Mouse (Mus musculus): Measurements from ENCODE around the gene Tmem132b. TPM values are rescaled to one million over a fixed set of nuclear protein-coding genes. Genes with fewer than 3 reads are reported as not detected.
A peak's percentile ranks its signal among the peaks of the same experiment; 100 is the strongest.
"Not testable (repeated sequence)": the region's sequence is repeated elsewhere in the genome, so short reads cannot be mapped to it uniquely, and the experiment has no call there.

Tmem132b gene
- polyA plus RNA-seq (2014; fragmentation: Nextera tagmentation; extraction: Ambion mirVana), result 0.70 and 0.74 TPM in 2 replicates

DNA sequence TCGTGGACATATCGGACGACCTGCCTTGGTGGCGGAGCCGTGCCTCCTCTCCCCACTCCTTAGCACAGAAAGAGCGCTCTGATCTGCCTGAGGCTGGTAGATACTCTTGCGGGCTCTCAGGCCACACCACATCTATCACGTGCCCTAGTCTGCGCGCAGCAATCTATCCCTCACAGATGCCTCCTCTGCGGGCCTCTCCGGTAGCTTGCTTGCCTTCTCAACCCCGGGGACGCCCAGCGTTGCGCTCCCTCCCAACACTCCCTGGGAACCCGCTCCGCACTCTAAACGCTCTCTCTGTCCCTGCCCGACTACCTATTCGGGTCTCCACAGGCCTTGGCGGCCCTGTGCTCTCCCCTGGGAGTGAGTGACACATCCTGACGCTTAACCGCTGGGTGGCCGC is at the start of gene Tmem132b:
Gene Tmem132b, plus strand, starts transcription at position 141 of the 400 bp plus-strand sequence.
- DNase-seq (ENCODE audit: low spot score), result peak; percentile 59
- H3K36me3 ChIP-seq (ENCODE audit: control insufficient read depth, insufficient read depth, low read length), result no peaks in the 10 kb centered on the region
- H3K4me1 ChIP-seq (replicated peaks; ENCODE audit: control insufficient read depth, insufficient read depth, low read length), result peaks cover 5% of the 10 kb centered on the region
- peak within 1 kb of the TSS; percentile 46 for H3K4me3 ChIP-seq (ENCODE audit: low read depth, low read length)
- 2% methylated on average over 23 of the region's 25 CpGs for WGBS
- H3K27me3 ChIP-seq (ENCODE audit: control insufficient read depth, insufficient read depth, low read length), result peaks cover 40% of the 10 kb centered on the region
- no peaks in the 10 kb centered on the region for H3K9me3 ChIP-seq (ENCODE audit: control insufficient read depth, low read length)
- H3K27ac ChIP-seq (ENCODE audit: low read depth, low read length), result no peak within 1 kb of the TSS
- H3K9ac ChIP-seq (ENCODE audit: low read depth, low read length), result peak within 1 kb of the TSS; percentile 49
- peak; percentile 39 for ATAC-seq (ENCODE audit: low FRiP score)
- peak within 1 kb of the TSS; percentile 70 for H3K4me2 ChIP-seq (replicated peaks; ENCODE audit: low read depth, low read length)

DNA sequence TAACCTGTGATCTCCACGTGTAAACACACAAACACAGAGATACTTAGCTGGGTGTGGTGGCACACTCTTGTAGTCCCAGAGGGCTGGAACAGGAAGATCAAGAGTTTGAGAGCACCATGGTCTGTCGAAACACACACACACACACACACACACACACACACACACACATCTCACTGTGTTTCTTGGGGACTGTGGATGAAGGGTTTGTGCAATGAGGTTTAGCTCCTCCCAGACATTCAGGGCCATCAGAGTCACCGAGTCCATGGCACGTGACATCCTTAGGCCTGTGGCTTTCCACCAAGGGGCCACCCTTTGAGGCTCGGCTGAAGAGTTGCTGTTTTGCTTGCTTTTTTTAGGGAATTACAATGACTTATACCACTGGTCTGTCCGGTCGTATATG is 49.1 kb upstream of the Tmem132b start:
- H3K27me3 ChIP-seq (ENCODE audit: control insufficient read depth, insufficient read depth, low read length), result no peaks in the 10 kb centered on the region
- no peaks in the 10 kb centered on the region for H3K9me3 ChIP-seq (ENCODE audit: control insufficient read depth, low read length)
- no peak overlapping the region for H3K4me2 ChIP-seq (replicated peaks; ENCODE audit: low read depth, low read length)
- H3K36me3 ChIP-seq (ENCODE audit: control insufficient read depth, insufficient read depth, low read length), result 0 out of 2 replicates have a peak, but pooled peaks cover 2% of the 10 kb centered on the region
- no peak overlapping the region for H3K27ac ChIP-seq (ENCODE audit: low read depth, low read length)
- no peaks in the 10 kb centered on the region; the same call in 1 of the 2 replicates for H3K4me1 ChIP-seq (replicated peaks; ENCODE audit: control insufficient read depth, insufficient read depth, low read length)
- H3K9ac ChIP-seq (ENCODE audit: low read depth, low read length), result no peak overlapping the region
- H3K4me3 ChIP-seq (ENCODE audit: low read depth, low read length), result no peak overlapping the region
- 94% methylated on average over 7 of the region's 7 CpGs for WGBS
- no peak for DNase-seq (ENCODE audit: low spot score)
- no peak for ATAC-seq (ENCODE audit: low FRiP score)

DNA sequence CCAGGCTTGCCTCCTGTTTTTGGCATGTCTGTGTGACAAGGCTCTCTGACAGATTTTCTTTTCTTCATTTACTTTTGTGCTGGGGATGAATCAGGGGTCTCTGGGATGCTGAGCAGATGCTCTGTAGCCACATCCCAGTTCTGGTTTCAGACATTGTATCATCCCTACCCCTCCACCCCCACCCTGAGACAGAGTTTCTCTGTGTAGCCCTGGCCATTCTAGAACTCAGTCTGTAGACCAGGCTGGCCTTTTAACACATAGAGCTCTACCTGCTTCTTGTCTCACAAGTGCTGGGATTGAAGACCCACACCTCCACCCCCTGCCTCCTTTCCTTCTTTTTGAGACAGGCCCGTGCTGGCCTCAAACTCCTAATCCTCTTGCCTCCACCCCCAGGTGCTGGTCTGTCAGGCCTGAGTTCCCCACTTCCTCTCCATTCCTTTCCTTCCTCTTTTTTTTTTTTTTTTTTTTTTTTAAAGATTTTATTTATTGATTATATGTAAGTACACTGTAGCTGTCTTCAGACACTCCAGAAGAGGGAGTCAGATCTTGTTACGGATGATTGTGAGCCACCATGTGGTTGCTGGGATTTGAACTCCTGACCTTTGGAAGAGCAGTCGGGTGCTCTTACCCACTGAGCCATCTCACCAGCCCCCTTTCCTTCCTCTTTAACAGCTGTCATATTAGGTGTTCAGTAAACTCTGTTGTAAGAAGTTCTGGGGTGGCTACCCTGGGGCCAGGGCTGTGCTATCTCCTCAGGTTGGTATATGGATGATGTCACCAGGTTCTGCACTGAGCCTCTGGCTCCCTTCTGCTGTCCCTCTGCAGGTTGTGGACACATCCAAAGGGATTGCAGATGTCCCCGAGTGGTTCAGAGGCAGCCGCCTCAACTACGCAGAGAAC is 47.6 kb upstream of the Tmem132b start:
- H3K36me3 ChIP-seq (ENCODE audit: control insufficient read depth, insufficient read depth, low read length), result 0 out of 2 replicates have a peak, but pooled peaks cover 5% of the 10 kb centered on the region
- H3K4me2 ChIP-seq (replicated peaks; ENCODE audit: low read depth, low read length), result no peak overlapping the region
- no peak overlapping the region for H3K9ac ChIP-seq (ENCODE audit: low read depth, low read length)
- no peaks in the 10 kb centered on the region for H3K27me3 ChIP-seq (ENCODE audit: control insufficient read depth, insufficient read depth, low read length)
- H3K9me3 ChIP-seq (ENCODE audit: control insufficient read depth, low read length), result no peaks in the 10 kb centered on the region
- 85% methylated on average over 5 of the region's 6 CpGs for WGBS
- H3K4me3 ChIP-seq (ENCODE audit: low read depth, low read length), result no peak overlapping the region
- DNase-seq (ENCODE audit: low spot score) (no peak), ATAC-seq (ENCODE audit: low FRiP score) (no peak)
- no peak overlapping the region for H3K27ac ChIP-seq (ENCODE audit: low read depth, low read length)
- peaks cover 2% of the 10 kb centered on the region; the same call in 1 of the 2 replicates for H3K4me1 ChIP-seq (replicated peaks; ENCODE audit: control insufficient read depth, insufficient read depth, low read length)

DNA sequence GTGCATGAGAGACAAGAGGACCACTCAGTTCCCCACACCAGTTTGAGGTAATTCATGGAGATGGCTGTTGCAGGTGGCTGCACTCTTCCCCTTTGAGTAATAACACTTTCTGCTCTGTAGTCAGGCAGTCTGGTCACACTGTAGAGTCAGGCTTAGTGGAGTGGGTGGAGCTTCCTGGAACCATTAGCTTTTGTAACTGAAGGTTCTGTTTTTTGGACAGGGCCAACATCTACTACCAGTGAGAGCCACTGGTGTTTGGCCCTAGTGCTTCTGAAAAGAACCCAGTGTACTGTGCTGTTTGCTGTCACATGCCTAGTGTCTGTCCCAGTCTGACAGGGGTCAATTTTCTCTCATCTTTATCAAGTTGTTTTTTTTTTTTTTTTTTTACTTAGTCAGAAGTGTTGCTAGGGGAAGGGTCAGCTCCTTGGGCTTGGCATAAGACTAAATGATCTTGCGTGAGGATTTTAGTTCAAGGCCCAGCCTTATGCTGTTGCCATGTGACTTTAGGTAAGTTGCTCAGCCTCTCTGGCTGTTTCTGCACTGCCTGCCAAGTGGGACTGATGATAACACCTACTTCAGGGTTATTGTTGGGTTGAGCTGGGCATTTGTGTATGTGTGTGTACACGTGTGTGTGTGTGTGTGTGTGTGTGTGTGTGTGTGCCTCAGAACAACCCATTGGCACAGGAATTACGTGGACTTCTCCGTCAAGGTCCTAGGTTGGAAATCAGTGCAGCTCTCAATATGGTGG is 46.4 kb upstream of the Tmem132b start:
- no peak overlapping the region for H3K4me2 ChIP-seq (replicated peaks; ENCODE audit: low read depth, low read length)
- ATAC-seq (ENCODE audit: low FRiP score), result no peak
- WGBS, result 94% methylated on average over 4 of the region's 4 CpGs

DNA sequence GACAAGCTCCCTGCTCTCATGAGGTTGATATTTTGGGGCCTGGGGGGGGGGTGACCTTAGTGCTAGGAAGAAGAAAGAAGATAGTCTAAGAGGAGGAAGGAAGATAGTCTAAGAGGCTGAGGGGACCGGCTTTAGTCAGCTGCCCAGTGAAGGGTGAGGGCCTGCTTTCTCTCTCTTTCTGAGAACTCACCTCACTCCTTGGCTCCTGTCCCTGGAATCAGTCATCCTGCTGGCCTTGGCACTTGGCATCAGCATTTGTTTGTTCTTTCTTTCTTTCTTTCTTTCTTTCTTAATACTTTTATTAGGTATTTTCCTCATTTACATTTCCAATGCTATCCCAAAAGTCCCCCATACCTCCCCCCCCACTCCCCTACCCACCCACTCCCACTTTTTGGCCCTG is 45.5 kb upstream of the Tmem132b start:
- H3K4me1 ChIP-seq (replicated peaks; ENCODE audit: control insufficient read depth, insufficient read depth, low read length), result peaks cover 2% of the 10 kb centered on the region; the same call in 1 of the 2 replicates
- H3K9me3 ChIP-seq (ENCODE audit: control insufficient read depth, low read length), result no peaks in the 10 kb centered on the region
- H3K4me3 ChIP-seq (ENCODE audit: low read depth, low read length), result no peak overlapping the region
- no peak overlapping the region for H3K9ac ChIP-seq (ENCODE audit: low read depth, low read length)
- WGBS, result 75% methylated on average over 1 of the region's 1 CpGs
- DNase-seq (ENCODE audit: low spot score), result no peak
- H3K36me3 ChIP-seq (ENCODE audit: control insufficient read depth, insufficient read depth, low read length), result 0 out of 2 replicates have a peak, but pooled peaks cover 8% of the 10 kb centered on the region
- no peak for ATAC-seq (ENCODE audit: low FRiP score)
- no peaks in the 10 kb centered on the region for H3K27me3 ChIP-seq (ENCODE audit: control insufficient read depth, insufficient read depth, low read length)
- no peak overlapping the region for H3K4me2 ChIP-seq (replicated peaks; ENCODE audit: low read depth, low read length)
- H3K27ac ChIP-seq (ENCODE audit: low read depth, low read length), result no peak overlapping the region

More for the DNA sequence above, 46.4 kb upstream of the Tmem132b start:
- Histone ChIP-seq H3K9ac (ENCODE audit: low read depth, low read length) (no peak overlapping the region), H3K4me1 (replicated peaks; ENCODE audit: control insufficient read depth, insufficient read depth, low read length) (peaks cover 2% of the 10 kb centered on the region; the same call in 1 of the 2 replicates), H3K27ac (ENCODE audit: low read depth, low read length) (no peak overlapping the region), H3K9me3 (ENCODE audit: control insufficient read depth, low read length) (no peaks in the 10 kb centered on the region), H3K27me3 (ENCODE audit: control insufficient read depth, insufficient read depth, low read length) (no peaks in the 10 kb centered on the region), H3K4me3 (ENCODE audit: low read depth, low read length) (no peak overlapping the region), H3K36me3 (ENCODE audit: control insufficient read depth, insufficient read depth, low read length) (0 out of 2 replicates have a peak, but pooled peaks cover 8% of the 10 kb centered on the region)
- DNase-seq (ENCODE audit: low spot score), result no peak

DNA sequence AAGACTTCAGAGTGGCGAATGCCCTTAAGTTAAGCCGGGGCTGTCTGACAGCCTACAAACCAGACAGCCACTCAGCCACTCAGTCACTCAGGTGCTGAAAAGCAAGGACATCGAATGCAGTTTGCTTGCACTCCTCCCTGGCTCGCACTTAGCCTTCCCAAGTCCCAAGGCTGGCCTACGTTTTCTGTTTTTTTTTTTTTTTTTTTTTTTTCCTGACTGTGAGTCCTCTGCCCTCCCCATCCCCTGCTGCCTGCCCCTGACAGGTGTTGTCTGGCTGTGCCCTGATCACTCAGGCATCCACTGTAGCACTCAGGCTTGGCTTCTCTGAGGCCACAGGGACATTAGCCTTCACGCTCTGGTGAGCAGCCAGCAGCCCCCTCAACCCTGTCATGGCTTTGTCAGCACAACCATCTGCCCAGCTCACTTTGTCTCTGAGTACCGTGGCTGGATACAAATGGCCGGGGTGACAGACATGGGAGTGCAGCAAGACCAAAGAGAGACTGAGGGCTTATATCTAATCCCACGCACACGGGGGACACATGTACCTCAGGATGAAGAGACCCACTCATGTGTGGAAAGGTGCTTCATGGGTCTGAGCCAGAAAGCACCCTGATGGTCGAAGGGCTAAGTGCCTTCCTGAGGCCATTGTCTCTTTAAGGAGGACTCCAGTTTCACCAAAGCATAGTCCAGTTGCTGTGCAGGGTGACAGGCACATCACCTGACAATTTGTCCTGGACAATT is 44.0 kb upstream of the Tmem132b start:
- ATAC-seq (ENCODE audit: low FRiP score), result peak; percentile 88
- H3K4me1 ChIP-seq (replicated peaks; ENCODE audit: control insufficient read depth, insufficient read depth, low read length), result peaks cover 2% of the 10 kb centered on the region; the same call in 1 of the 2 replicates
- H3K36me3 ChIP-seq (ENCODE audit: control insufficient read depth, insufficient read depth, low read length), result 0 out of 2 replicates have a peak, but pooled peaks cover 10% of the 10 kb centered on the region
- 0 out of 2 replicates have a peak overlapping the region, but pooled peaks have one; percentile 8 for H3K9ac ChIP-seq (ENCODE audit: low read depth, low read length)
- peak; percentile 62 for DNase-seq (ENCODE audit: low spot score)
- H3K27me3 ChIP-seq (ENCODE audit: control insufficient read depth, insufficient read depth, low read length), result no peaks in the 10 kb centered on the region
- no peak overlapping the region for H3K4me3 ChIP-seq (ENCODE audit: low read depth, low read length)
- WGBS, result 59% methylated on average over 11 of the region's 11 CpGs
- H3K27ac ChIP-seq (ENCODE audit: low read depth, low read length), result peak overlapping the region; percentile 82
- no peak overlapping the region for H3K4me2 ChIP-seq (replicated peaks; ENCODE audit: low read depth, low read length)
- H3K9me3 ChIP-seq (ENCODE audit: control insufficient read depth, low read length), result no peaks in the 10 kb centered on the region

DNA sequence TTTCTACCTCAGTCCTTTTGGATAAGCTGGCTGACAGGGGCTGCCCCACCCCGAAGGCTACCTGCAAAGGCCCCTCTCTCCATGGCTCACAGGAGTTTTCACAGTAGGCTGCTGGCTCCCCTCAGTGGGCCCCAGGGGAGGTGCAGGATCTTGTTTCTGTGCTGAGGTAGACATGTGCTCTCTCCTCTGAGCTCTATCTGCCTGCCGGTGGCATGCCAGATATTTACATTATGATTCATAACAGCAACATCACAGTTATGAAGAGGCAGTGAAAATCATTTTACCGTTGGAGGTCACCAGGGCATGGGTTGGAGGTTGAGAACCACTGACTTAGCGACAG is 43.5 kb upstream of the Tmem132b start:
- Histone ChIP-seq H3K4me1 (replicated peaks; ENCODE audit: control insufficient read depth, insufficient read depth, low read length) (peaks cover 2% of the 10 kb centered on the region; the same call in 1 of the 2 replicates), H3K4me3 (ENCODE audit: low read depth, low read length) (no peak overlapping the region), H3K27ac (ENCODE audit: low read depth, low read length) (peak overlapping the region; percentile 82), H3K9ac (ENCODE audit: low read depth, low read length) (no peak overlapping the region), H3K36me3 (ENCODE audit: control insufficient read depth, insufficient read depth, low read length) (0 out of 2 replicates have a peak, but pooled peaks cover 10% of the 10 kb centered on the region), H3K4me2 (replicated peaks; ENCODE audit: low read depth, low read length) (no peak overlapping the region), H3K27me3 (ENCODE audit: control insufficient read depth, insufficient read depth, low read length) (no peaks in the 10 kb centered on the region), H3K9me3 (ENCODE audit: control insufficient read depth, low read length) (no peaks in the 10 kb centered on the region)
- ATAC-seq (ENCODE audit: low FRiP score) (peak; percentile 65), DNase-seq (ENCODE audit: low spot score) (peak; percentile 36)
- WGBS, result 67% methylated on average over 4 of the region's 4 CpGs

DNA sequence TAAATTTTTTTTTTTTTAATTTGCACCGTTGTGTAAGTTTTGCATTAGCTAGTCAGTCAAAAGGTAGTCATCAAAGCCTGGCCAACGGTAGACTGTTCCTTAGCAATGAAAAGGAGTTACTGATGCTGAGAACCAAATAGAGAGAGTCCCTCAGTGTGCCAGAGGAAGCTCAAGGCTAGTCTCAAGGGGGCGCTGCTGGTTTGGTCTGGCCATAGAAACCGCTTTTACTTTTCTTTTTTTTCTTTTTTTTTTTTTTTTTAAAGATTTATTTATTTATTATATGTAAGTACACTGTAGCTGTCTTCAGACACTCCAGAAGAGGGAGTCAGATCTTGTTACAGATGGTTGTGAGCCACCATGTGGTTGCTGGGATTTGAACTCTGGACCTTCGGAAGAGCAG is 42.6 kb upstream of the Tmem132b start:
- 90% methylated on average over 5 of the region's 5 CpGs for WGBS
- DNase-seq (ENCODE audit: low spot score); H3K4me3 ChIP-seq (ENCODE audit: low read depth, low read length); H3K4me1 ChIP-seq (replicated peaks; ENCODE audit: control insufficient read depth, insufficient read depth, low read length); H3K9ac ChIP-seq (ENCODE audit: low read depth, low read length); ATAC-seq (ENCODE audit: low FRiP score); H3K27me3 ChIP-seq (ENCODE audit: control insufficient read depth, insufficient read depth, low read length); H3K27ac ChIP-seq (ENCODE audit: low read depth, low read length); H3K9me3 ChIP-seq (ENCODE audit: control insufficient read depth, low read length); H3K4me2 ChIP-seq (replicated peaks; ENCODE audit: low read depth, low read length): not testable (repeated sequence)
- 0 out of 2 replicates have a peak, but pooled peaks cover 10% of the 10 kb centered on the region for H3K36me3 ChIP-seq (ENCODE audit: control insufficient read depth, insufficient read depth, low read length)

All from hindbrain, embryonic 11.5 days (tissue).